12 mouse cellular contexts compared by ENCODE assay signal in the genomic region with DNA sequence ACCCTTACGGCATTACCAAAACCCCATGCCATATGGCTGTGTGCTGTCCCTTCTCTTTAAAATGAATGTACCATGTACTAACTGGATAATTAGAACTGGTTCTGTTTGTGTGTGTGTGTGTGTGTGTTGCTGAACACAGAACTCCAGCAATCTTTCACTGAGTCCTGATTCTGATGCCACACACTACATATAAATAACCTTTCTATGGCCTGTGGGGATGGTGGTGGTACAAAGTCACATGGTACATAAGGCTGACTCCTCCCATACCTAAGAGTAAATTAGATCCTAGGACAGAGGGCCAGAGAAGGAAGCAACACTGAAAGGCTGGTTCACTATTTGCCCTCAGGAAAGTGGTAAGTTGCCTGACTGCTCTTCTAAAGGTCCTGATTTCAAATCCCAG. TPM values are rescaled to one million over a fixed set of nuclear protein-coding genes. Genes with fewer than 3 reads are reported as not detected.
DNase-seq lines count a peak whose midpoint lies in the region; ATAC-seq and TF ChIP-seq lines count a peak whose summit lies in the region.
"Had no signal": no experiment of that assay in that cellular context is flagged by ENCODE, and none has a peak within 500 bp of the region (broad histone marks: within the 10 kb centered on the region; RNA-seq: fewer than 3 reads in every experiment).

A gene (plus strand): TSS at position 301 of the 400 bp plus-strand sequence.

- H3K4me1 ChIP-seq in heart, postnatal 0 days (ENCODE audit: control insufficient read depth, insufficient read depth), result no peaks in the 10 kb centered on the region
- peaks cover 10% of the 10 kb centered on the region for H3K4me1 ChIP-seq in neural tube, embryonic 12.5 days
- H3K4me1 ChIP-seq in neural tube, embryonic 15.5 days, result peaks cover 15% of the 10 kb centered on the region; the same call in 1 of the 2 replicates
- peaks cover 9% of the 10 kb centered on the region for H3K4me1 ChIP-seq in hindbrain, embryonic 13.5 days (replicated peaks)
- no peaks in the 10 kb centered on the region for H3K4me1 ChIP-seq in stomach, embryonic 16.5 days (ENCODE audit: control insufficient read depth, insufficient read depth, low read length)

- TF ChIP-seq EP300 in heart, postnatal 0 days (IDR thresholded peaks at IDR 0.05; ENCODE audit: low read depth), result no peak

- WGBS in heart, postnatal 0 days, result 100% methylated on average over 1 of the region's 1 CpGs
- 92% methylated on average over 1 of the region's 1 CpGs for WGBS in neural tube, embryonic 12.5 days
- WGBS in neural tube, embryonic 15.5 days, result 88% methylated on average over 1 of the region's 1 CpGs
- WGBS in hindbrain, embryonic 13.5 days, result 86% methylated on average over 1 of the region's 1 CpGs
- 97% methylated on average over 1 of the region's 1 CpGs for WGBS in stomach, embryonic 16.5 days

- no peak within 1 kb of the TSS for H3K27ac ChIP-seq in heart, postnatal 0 days (ENCODE audit: low read depth)
- no peak within 1 kb of the TSS for H3K27ac ChIP-seq in neural tube, embryonic 12.5 days
- H3K27ac ChIP-seq in neural tube, embryonic 15.5 days (replicated peaks), result no peak within 1 kb of the TSS
- H3K27ac ChIP-seq in hindbrain, embryonic 13.5 days, result no peak within 1 kb of the TSS
- H3K27ac ChIP-seq in stomach, embryonic 16.5 days (ENCODE audit: low read length), result no peak within 1 kb of the TSS
- H3K27ac ChIP-seq: gastrocnemius, adult 2 months; kidney, postnatal 0 days; limb, embryonic 12.5 days had no signal

- no peak within 1 kb of the TSS for H3K9ac ChIP-seq in heart, postnatal 0 days (replicated peaks; ENCODE audit: low read depth, low read length)
- no peak within 1 kb of the TSS for H3K9ac ChIP-seq in neural tube, embryonic 12.5 days
- no peak within 1 kb of the TSS for H3K9ac ChIP-seq in neural tube, embryonic 15.5 days (replicated peaks)
- no peak within 1 kb of the TSS for H3K9ac ChIP-seq in hindbrain, embryonic 13.5 days
- H3K9ac ChIP-seq in stomach, embryonic 16.5 days (ENCODE audit: low read length), result no peak within 1 kb of the TSS
- H3K9ac ChIP-seq: limb, embryonic 12.5 days had no signal

- H3K9me3 ChIP-seq in heart, postnatal 0 days (replicated peaks; ENCODE audit: control insufficient read depth, low read length), result no peaks in the 10 kb centered on the region
- no peaks in the 10 kb centered on the region for H3K9me3 ChIP-seq in neural tube, embryonic 12.5 days
- no peaks in the 10 kb centered on the region for H3K9me3 ChIP-seq in neural tube, embryonic 15.5 days (replicated peaks)
- H3K9me3 ChIP-seq in hindbrain, embryonic 13.5 days, result no peaks in the 10 kb centered on the region
- no peaks in the 10 kb centered on the region for H3K9me3 ChIP-seq in stomach, embryonic 16.5 days (replicated peaks; ENCODE audit: control insufficient read depth, low read length)
- H3K9me3 ChIP-seq: limb, embryonic 12.5 days had no signal

- H3K4me3 ChIP-seq in heart, postnatal 0 days (ENCODE audit: low read depth, low read length), result no peak within 1 kb of the TSS
- H3K4me3 ChIP-seq in neural tube, embryonic 12.5 days, result no peak within 1 kb of the TSS
- H3K4me3 ChIP-seq in neural tube, embryonic 15.5 days (replicated peaks), result no peak within 1 kb of the TSS
- H3K4me3 ChIP-seq in hindbrain, embryonic 13.5 days, result no peak within 1 kb of the TSS
- no peak within 1 kb of the TSS for H3K4me3 ChIP-seq in stomach, embryonic 16.5 days (replicated peaks; ENCODE audit: low read length)
- H3K4me3 ChIP-seq: gastrocnemius, adult 2 months; limb, embryonic 12.5 days had no signal

- ATAC-seq in heart, postnatal 0 days (ENCODE audit: insufficient read depth, low read depth), result no peak
- no peak for ATAC-seq in neural tube, embryonic 12.5 days (ENCODE audit: low FRiP score, low read depth)
- ATAC-seq in neural tube, embryonic 15.5 days (ENCODE audit: low FRiP score), result no peak
- ATAC-seq in hindbrain, embryonic 13.5 days (ENCODE audit: low FRiP score), result no peak
- ATAC-seq in stomach, embryonic 16.5 days (ENCODE audit: insufficient read depth, low FRiP score), result no peak

- H3K36me3 ChIP-seq in heart, postnatal 0 days (replicated peaks; ENCODE audit: control insufficient read depth, insufficient read depth, low read length), result no peaks in the 10 kb centered on the region
- no peaks in the 10 kb centered on the region for H3K36me3 ChIP-seq in neural tube, embryonic 12.5 days
- H3K36me3 ChIP-seq in neural tube, embryonic 15.5 days, result no peaks in the 10 kb centered on the region
- H3K36me3 ChIP-seq in hindbrain, embryonic 13.5 days, result no peaks in the 10 kb centered on the region
- H3K36me3 ChIP-seq in stomach, embryonic 16.5 days (ENCODE audit: control insufficient read depth, insufficient read depth, low read length), result no peaks in the 10 kb centered on the region
- H3K36me3 ChIP-seq: limb, embryonic 12.5 days had no signal

- no peaks in the 10 kb centered on the region for H3K27me3 ChIP-seq in heart, postnatal 0 days (ENCODE audit: control insufficient read depth, insufficient read depth, low read length)
- H3K27me3 ChIP-seq in neural tube, embryonic 12.5 days (replicated peaks), result no peaks in the 10 kb centered on the region
- H3K27me3 ChIP-seq in neural tube, embryonic 15.5 days (replicated peaks), result no peaks in the 10 kb centered on the region
- H3K27me3 ChIP-seq in hindbrain, embryonic 13.5 days, result no peaks in the 10 kb centered on the region
- no peaks in the 10 kb centered on the region for H3K27me3 ChIP-seq in stomach, embryonic 16.5 days (ENCODE audit: control insufficient read depth, insufficient read depth, low read length)
- H3K27me3 ChIP-seq: limb, embryonic 12.5 days had no signal

- H3K4me2 ChIP-seq in heart, postnatal 0 days (ENCODE audit: low read depth, low read length), result no peak within 1 kb of the TSS
- H3K4me2 ChIP-seq in neural tube, embryonic 12.5 days (replicated peaks), result no peak within 1 kb of the TSS
- H3K4me2 ChIP-seq in neural tube, embryonic 15.5 days, result no peak within 1 kb of the TSS
- H3K4me2 ChIP-seq in hindbrain, embryonic 13.5 days, result no peak within 1 kb of the TSS
- no peak within 1 kb of the TSS for H3K4me2 ChIP-seq in stomach, embryonic 16.5 days (ENCODE audit: low read depth, low read length)
- H3K4me2 ChIP-seq: limb, embryonic 12.5 days had no signal

- TF ChIP-seq CTCF in heart, postnatal 0 days (IDR thresholded peaks at IDR 0.05; ENCODE audit: low read depth), result no peak

- DNase-seq in heart, postnatal 0 days (ENCODE audit: low spot score), result no peak
- no peak for DNase-seq in heart, adult 9 months (ENCODE audit: low spot score in 2 of 2)
- no peak for DNase-seq in urinary bladder, adult 18-20 months (ENCODE audit: low spot score in 2 of 2)
- no peak for DNase-seq in ovary, postnatal 36 days (ENCODE audit: low spot score)
- DNase-seq: gastrocnemius, adult 2 months; lung, postnatal 4 days had no signal

RNA-seq across cellular contexts. Expression of the gene that starts here (rescaled TPM):
- 16.8 and 37.9 TPM in 2 replicates for total RNA-seq in heart, postnatal 0 days (2014; rRNA removed; ENCODE audit: low replicate concordance)
- 9.7 and 13.5 TPM in 2 replicates for polyA plus RNA-seq in heart, postnatal 0 days (2015; fragmentation: Nextera tagmentation; extraction: Ambion mirVana)
- 15.9 and 19.4 TPM in 2 replicates for polyA plus RNA-seq in neural tube, embryonic 12.5 days (2016; fragmentation: Nextera tagmentation; extraction: Ambion mirVana)
- polyA plus RNA-seq in neural tube, embryonic 15.5 days (2015; fragmentation: Nextera tagmentation; extraction: Ambion mirVana), result 9.0 and 10.9 TPM in 2 replicates
- 13.2 and 15.5 TPM in 2 replicates for polyA plus RNA-seq in hindbrain, embryonic 13.5 days (2015; fragmentation: Nextera tagmentation; extraction: Ambion mirVana)
- 16.1 and 22.5 TPM in 2 replicates for polyA plus RNA-seq in stomach, embryonic 16.5 days (2015; fragmentation: Nextera tagmentation; extraction: Ambion mirVana)
